Mouse (Mus musculus): ENCODE measurements around the gene Bysl. TPM values are rescaled to one million over a fixed set of nuclear protein-coding genes. Genes with fewer than 3 reads are reported as not detected.
"Not testable (repeated sequence)": the region's sequence is repeated elsewhere in the genome, so short reads cannot be mapped to it uniquely, and the experiment has no call there.

The Bysl gene
- total RNA-seq, 1 experiment from 2014 or later, result 15.5 TPM

GRCm38 (mm10) chr17:47618556-47619311 lies 7.4 kb upstream of the Bysl start:
- no peak for DNase-seq

- DNase-seq, result no peak
Measured at GRCm38 (mm10) chr17:47617605-47618307, 6.5 kb upstream of the Bysl start.

- no peak for DNase-seq
Measured at GRCm38 (mm10) chr17:47616652-47617051, 5.4 kb upstream of the Bysl start.

- no peak for DNase-seq
Measured at GRCm38 (mm10) chr17:47616119-47616518, 4.8 kb upstream of the Bysl start.

- DNase-seq, result peak; percentile 52
Measured at GRCm38 (mm10) chr17:47614018-47614417, 2.7 kb upstream of the Bysl start.

GRCm38 (mm10) chr17:47611661-47611982 lies 330 bp upstream of the Bysl start:
- DNase-seq, result no peak

- no peak for DNase-seq
Measured at GRCm38 (mm10) chr17:47609182-47609581, 2.1 kb downstream of the Bysl start.

GRCm38 (mm10) chr17:47606220-47606619 lies 5.1 kb downstream of the Bysl start:
- no peak for DNase-seq

GRCm38 (mm10) chr17:47602289-47602688 lies 9.0 kb downstream of the Bysl start:
- no peak for DNase-seq

- no peak for DNase-seq
Measured at GRCm38 (mm10) chr17:47601389-47601755, 9.9 kb downstream of the Bysl start.

GRCm38 (mm10) chr17:47600601-47601388 lies 10.5 kb downstream of the Bysl start:
- no peak for DNase-seq

GRCm38 (mm10) chr17:47599511-47600297 lies 11.6 kb downstream of the Bysl start:
- no peak for DNase-seq

GRCm38 (mm10) chr17:47598580-47599304 lies 12.6 kb downstream of the Bysl start:
- not testable (repeated sequence) for DNase-seq

- DNase-seq, result peak; percentile 43
Measured at GRCm38 (mm10) chr17:47597838-47598579, 13.3 kb downstream of the Bysl start.

GRCm38 (mm10) chr17:47597261-47597660 lies 14.0 kb downstream of the Bysl start:
- no peak for DNase-seq

GRCm38 (mm10) chr17:47596839-47597164 lies 14.5 kb downstream of the Bysl start:
- no peak for DNase-seq

- DNase-seq, result no peak
Measured at GRCm38 (mm10) chr17:47596162-47596838, 15.0 kb downstream of the Bysl start.

GRCm38 (mm10) chr17:47595248-47596161 lies 15.8 kb downstream of the Bysl start:
- DNase-seq, result peak; percentile 61

- DNase-seq, result no peak
Measured at GRCm38 (mm10) chr17:47594969-47595247, 16.4 kb downstream of the Bysl start.

Measured in adrenal gland, postnatal 25 days (tissue).